Mouse (Mus musculus) heart, embryonic 14.5 days (tissue): ENCODE results near the gene Kcnj9. TPM values are rescaled to one million over a fixed set of nuclear protein-coding genes. Genes with fewer than 3 reads are reported as not detected.

Experiments used
- ATAC-seq: fragments of 200-750 bp; cut with Nextera tagmentation; 2 replicates; pipeline ENCODE4 v1.8.0; 2017; ENCODE audit warnings: low read depth, moderate TSS enrichment; ENCODE audit not compliant: insufficient number of reproducible peaks, insufficient read depth, low FRiP score
- H3K27ac ChIP-seq, 2 experiments: fragments of 200-500 bp in 1 of 2; fragments of 300-500 bp in 1 of 2; sonication (generic) in 1 of 2; replicated peaks in 1 of 2; 2 replicates each; pipeline ENCODE4 v1.5.1; 2012 to 2014; ENCODE audit warnings: low read depth in 2 of 2, low read length in 2 of 2, control low read depth in 1 of 2, mild to moderate bottlenecking in 1 of 2, mixed read lengths in 1 of 2; ENCODE audit not compliant: control insufficient read depth in 1 of 2, insufficient read depth in 1 of 2
- H3K27me3 ChIP-seq: fragments of 300-500 bp; sonication (generic); 2 replicates; pipeline ENCODE4 v1.6.1; 2014; ENCODE audit warnings: mild to moderate bottlenecking, low read length, control low read depth; ENCODE audit not compliant: control insufficient read depth, insufficient read depth
- H3K36me3 ChIP-seq: fragments of 300-500 bp; sonication (generic); 2 replicates; pipeline ENCODE4 v1.6.1; 2014; ENCODE audit warnings: mild to moderate bottlenecking, control low read depth, low read length, mixed read lengths; ENCODE audit not compliant: control insufficient read depth, insufficient read depth
- H3K4me1 ChIP-seq, 2 experiments: fragments of 200-500 bp in 1 of 2; fragments of 300-500 bp in 1 of 2; sonication (generic) in 1 of 2; 2 replicates each; pipeline ENCODE4 v1.6.1; 2012 to 2014; ENCODE audit warnings: low read length in 2 of 2, control low read depth in 1 of 2, mixed read lengths in 1 of 2; ENCODE audit not compliant: control insufficient read depth in 2 of 2, insufficient read depth in 2 of 2
- H3K4me2 ChIP-seq: fragments of 300-500 bp; sonication (generic); 2 replicates; pipeline ENCODE4 v1.6.1; 2014; ENCODE audit warnings: mild to moderate bottlenecking, low read length
- H3K4me3 ChIP-seq, 2 experiments: fragments of 200-500 bp in 1 of 2; fragments of 300-500 bp in 1 of 2; sonication (generic) in 1 of 2; 2 replicates each; pipeline ENCODE4 v1.5.1; 2012 to 2014; ENCODE audit warnings: low read length in 2 of 2, mild to moderate bottlenecking in 2 of 2, control low read depth in 1 of 2, low read depth in 1 of 2, moderate library complexity in 1 of 2; ENCODE audit not compliant: control insufficient read depth in 1 of 2, insufficient read depth in 1 of 2
- H3K9ac ChIP-seq: fragments of 300-500 bp; sonication (generic); 2 replicates; pipeline ENCODE4 v1.6.1; 2014; ENCODE audit warnings: mild to moderate bottlenecking, low read length
- H3K9me3 ChIP-seq: fragments of 300-500 bp; sonication (generic); 2 replicates; pipeline ENCODE4 v1.6.1; 2016; ENCODE audit warnings: low read length, control low read depth; ENCODE audit not compliant: control insufficient read depth
- WGBS: fragments of 180-500 bp; shearing (Covaris S2); extraction: QIAGEN DNeasy Blood & Tissue Kit; methylation state at CpG from one replicate; pipeline ENCODE4 v1.1.7; 2014; 5-methylcytosine and 5-hydroxymethylcytosine counted together
- polyA plus RNA-seq: library from polyadenylated mRNA; unstranded; fragments of >200 nt; fragmentation: Nextera tagmentation; extraction: Ambion mirVana; gene quantifications from 2 replicates; pipeline ENCODE4 v1.2.1, GENCODE M21; 2014

Kcnj9 gene
- polyA plus RNA-seq, 1 experiment from 2014 or later: not detected

DNA sequence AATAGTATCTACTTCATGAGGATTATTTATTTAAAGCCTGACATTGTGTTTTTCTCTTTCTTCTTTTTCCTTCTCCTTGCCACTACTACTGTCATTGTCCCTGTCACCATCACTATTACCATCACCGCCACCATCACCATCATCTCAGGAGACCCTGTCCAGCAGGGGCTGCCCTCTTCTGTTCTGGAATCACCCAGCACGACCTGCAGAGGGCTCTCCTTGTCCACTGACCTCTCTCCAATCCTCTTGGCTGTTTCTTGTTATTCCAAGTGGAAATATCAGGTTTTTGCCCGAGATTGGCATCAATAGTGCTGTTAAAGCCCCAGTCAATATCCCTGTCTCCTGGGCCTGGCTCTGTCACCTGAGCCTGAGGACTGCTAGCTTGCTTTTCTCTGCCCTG lies 4.4 kb upstream of the Kcnj9 start:
- WGBS: 15% methylated on average over 3 of the region's 3 CpGs

DNA sequence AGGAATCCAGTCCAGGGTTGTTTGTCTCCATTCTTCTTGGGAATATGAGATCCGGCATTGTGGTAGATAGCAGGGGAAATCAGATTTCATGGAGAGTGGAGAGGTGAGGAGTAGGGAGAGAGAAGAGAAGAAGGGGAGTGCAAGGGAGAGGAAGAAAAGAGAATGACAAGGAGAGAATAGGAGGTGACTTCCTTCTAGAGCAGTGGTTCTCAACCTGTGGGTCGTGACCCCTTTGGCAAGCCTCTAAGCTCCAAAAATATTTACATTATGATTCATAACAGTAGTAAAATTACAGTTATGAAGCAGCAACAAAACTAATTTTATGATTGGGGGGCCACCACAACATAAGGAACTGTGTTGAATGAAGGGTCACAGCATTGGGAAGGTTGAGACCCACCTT lies 3.8 kb upstream of the Kcnj9 start:
- 79% methylated on average over 2 of the region's 2 CpGs for WGBS

More for the DNA sequence above, 4.4 kb upstream of the Kcnj9 start:
- ATAC-seq: no peak
- H3K9me3 ChIP-seq: no peaks in the 10 kb centered on the region
- no peaks in the 10 kb centered on the region for H3K36me3 ChIP-seq
- H3K9ac ChIP-seq: no peak overlapping the region
- H3K4me2 ChIP-seq: no peak overlapping the region
- H3K27ac ChIP-seq: no peak overlapping the region
- H3K4me1 ChIP-seq: no peaks in the 10 kb centered on the region
- H3K27me3 ChIP-seq: peaks cover 56% of the 10 kb centered on the region
- no peak overlapping the region for H3K4me3 ChIP-seq

DNA sequence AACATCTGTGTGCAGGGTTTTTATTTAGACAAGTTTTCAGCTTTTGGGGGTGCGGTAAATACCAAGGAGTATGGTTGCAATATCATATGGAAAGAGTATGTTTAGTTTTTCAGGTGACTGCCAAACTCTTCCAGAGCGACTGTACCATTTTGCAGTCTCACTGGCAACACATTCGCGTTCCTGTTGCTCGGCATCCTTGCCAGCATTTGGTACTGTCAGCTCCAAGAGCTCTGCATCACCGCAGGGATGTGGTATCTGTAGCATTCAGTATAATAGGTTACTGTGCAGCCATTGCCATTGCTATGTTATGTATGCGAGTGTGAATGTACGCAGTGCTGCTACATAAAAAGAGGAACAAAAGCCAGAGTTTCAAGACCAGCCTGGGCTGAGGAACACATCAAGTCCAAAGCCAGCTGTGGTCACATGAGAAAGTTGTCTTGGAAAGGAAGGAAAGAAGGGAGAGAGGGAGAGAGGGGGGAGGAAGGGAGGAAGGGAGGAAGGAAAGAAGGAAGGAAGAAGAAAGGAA lies 2.4 kb upstream of the Kcnj9 start:
- Histone ChIP-seq H3K4me2 (no peak overlapping the region), H3K4me1 (no peaks in the 10 kb centered on the region), H3K27me3 (peaks cover 62% of the 10 kb centered on the region), H3K4me3 (no peak overlapping the region), H3K36me3 (no peaks in the 10 kb centered on the region), H3K9ac (no peak overlapping the region), H3K9me3 (peaks cover 5% of the 10 kb centered on the region; the same call in 1 of the 2 replicates), H3K27ac (no peak overlapping the region)
- no peak for ATAC-seq
- WGBS: 69% methylated on average over 8 of the region's 8 CpGs

More for the DNA sequence above, 3.8 kb upstream of the Kcnj9 start:
- Histone ChIP-seq H3K4me1 (no peaks in the 10 kb centered on the region), H3K4me3 (no peak overlapping the region), H3K27me3 (peaks cover 56% of the 10 kb centered on the region), H3K9me3 (no peaks in the 10 kb centered on the region), H3K4me2 (no peak overlapping the region), H3K36me3 (no peaks in the 10 kb centered on the region), H3K27ac (no peak overlapping the region), H3K9ac (no peak overlapping the region)
- no peak for ATAC-seq

DNA sequence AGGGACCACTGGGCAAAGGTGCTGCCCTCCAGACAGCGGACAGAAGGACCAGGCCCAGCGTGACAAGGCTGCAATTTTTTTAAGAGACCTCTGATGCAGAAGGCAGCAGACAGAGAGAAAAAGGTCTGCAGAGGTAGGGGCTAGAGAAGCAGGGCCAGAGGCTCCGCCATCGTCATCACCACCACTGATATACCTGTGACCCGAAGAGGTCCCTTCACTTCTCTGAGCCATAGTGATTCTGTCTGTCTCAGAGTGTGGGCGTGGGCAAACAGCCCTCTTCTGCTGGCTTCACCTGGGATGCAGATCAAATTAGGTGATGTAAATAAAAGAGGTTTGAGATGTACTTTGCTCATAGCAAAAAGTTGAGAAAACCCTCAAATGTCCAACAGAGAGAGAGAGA lies 498 bp upstream of the Kcnj9 start:
- Histone ChIP-seq H3K9me3 (peaks cover 5% of the 10 kb centered on the region; the same call in 1 of the 2 replicates), H3K27me3 (peaks cover 75% of the 10 kb centered on the region), H3K4me2 (no peak overlapping the region), H3K27ac (no peak overlapping the region), H3K9ac (no peak overlapping the region), H3K4me1 (no peaks in the 10 kb centered on the region), H3K36me3 (no peaks in the 10 kb centered on the region), H3K4me3 (no peak overlapping the region)
- 63% methylated on average over 6 of the region's 6 CpGs for WGBS
- ATAC-seq: no peak

DNA sequence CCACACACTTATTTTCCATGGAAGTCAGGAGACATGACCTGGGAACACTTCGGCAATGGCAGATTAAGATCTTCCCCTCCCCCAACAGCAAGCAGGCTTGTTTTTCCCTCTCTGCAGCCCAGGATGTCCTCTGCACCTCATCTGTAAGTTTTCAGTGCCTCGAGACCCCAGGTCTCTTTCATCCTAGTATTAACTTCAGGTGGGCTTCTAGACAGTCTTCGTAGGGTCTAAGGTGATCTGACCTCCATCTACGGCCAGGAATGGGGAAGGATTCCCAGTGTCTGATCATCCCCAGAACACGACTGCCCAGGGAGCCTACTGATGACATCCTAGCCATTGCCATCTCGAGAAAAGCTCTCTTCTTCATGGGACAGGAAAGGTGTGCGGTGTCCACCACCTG lies 657 bp downstream of the Kcnj9 start:
- ATAC-seq: no peak
- H3K27me3 ChIP-seq: peaks cover 69% of the 10 kb centered on the region
- 75% methylated on average over 7 of the region's 7 CpGs for WGBS

DNA sequence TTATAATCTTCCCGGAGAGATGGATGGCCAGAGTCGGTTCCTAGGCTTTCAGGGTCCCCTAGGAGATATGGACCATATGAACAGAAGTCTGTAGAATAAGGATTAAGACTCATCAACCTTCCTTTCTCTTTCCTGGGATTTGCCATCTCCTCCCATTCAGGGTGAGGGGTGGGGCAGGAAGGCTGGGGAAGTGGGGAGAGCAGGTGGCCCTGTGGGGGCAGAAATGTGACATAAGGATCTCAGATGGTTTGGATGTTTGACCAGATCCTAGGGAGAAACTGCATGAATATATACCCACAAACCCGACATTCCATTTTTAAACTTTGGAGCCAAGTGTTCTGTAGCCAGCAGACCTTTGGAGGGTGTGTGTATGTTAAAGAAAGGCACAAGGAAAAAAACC lies 1.1 kb downstream of the Kcnj9 start:
- H3K9me3 ChIP-seq: peaks cover 5% of the 10 kb centered on the region; the same call in 1 of the 2 replicates
- WGBS: 78% methylated on average over 3 of the region's 3 CpGs
- no peak for ATAC-seq

More for the DNA sequence above, 657 bp downstream of the Kcnj9 start:
- Histone ChIP-seq H3K9ac (no peak overlapping the region), H3K4me2 (no peak overlapping the region), H3K9me3 (peaks cover 5% of the 10 kb centered on the region; the same call in 1 of the 2 replicates), H3K36me3 (no peaks in the 10 kb centered on the region), H3K4me3 (no peak overlapping the region), H3K27ac (no peak overlapping the region), H3K4me1 (no peaks in the 10 kb centered on the region)

DNA sequence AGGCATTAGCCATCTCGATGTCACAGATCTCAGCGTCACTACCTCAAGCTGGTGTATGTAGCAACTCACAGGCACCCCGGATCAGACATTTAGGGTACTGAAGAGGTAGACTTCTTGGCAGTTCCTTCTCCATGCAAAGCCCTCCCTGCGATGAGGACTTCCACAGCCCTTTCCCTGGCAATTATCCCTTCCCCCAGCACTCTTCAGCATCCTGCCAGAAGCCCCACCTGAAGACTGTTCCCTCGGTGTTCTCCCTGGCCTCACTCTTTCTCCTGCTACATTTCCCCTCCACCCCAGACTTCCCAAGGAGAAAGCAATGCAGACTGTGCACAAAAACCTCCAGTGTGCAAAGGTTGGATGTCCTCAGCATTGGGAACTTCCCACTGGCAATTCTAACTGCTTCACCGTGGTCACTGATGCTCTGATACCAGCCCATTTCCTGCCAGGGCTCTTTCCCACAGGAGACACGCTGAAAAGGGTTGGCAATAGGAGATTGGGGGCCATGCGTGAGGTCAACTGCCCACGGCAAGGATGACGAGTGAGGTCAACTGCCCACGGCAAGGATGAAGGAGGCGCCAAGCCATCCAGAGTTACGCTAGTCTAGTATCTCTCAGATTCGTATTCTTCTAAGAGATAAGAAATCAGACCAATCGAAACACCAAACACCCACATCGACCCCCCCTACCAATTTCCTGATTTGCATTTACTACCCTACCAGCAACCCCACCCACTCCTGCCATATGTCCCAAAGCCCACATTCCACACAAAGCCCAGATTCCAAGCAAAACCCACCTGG lies 1.7 kb downstream of the Kcnj9 start:
- ATAC-seq: no peak
- no peak overlapping the region for H3K9ac ChIP-seq
- no peaks in the 10 kb centered on the region for H3K36me3 ChIP-seq
- H3K4me1 ChIP-seq: no peaks in the 10 kb centered on the region
- peaks cover 66% of the 10 kb centered on the region for H3K27me3 ChIP-seq
- 78% methylated on average over 16 of the region's 16 CpGs for WGBS
- no peak overlapping the region for H3K27ac ChIP-seq
- peaks cover 5% of the 10 kb centered on the region; the same call in 1 of the 2 replicates for H3K9me3 ChIP-seq
- H3K4me3 ChIP-seq: no peak overlapping the region
- no peak overlapping the region for H3K4me2 ChIP-seq

More for the DNA sequence above, 1.1 kb downstream of the Kcnj9 start:
- Histone ChIP-seq H3K36me3 (no peaks in the 10 kb centered on the region), H3K27ac (no peak overlapping the region), H3K27me3 (peaks cover 65% of the 10 kb centered on the region), H3K4me2 (no peak overlapping the region), H3K4me3 (no peak overlapping the region), H3K4me1 (no peaks in the 10 kb centered on the region), H3K9ac (no peak overlapping the region)
